Mouse (Mus musculus) c-Kit-positive CD71-positive TER-119-positive erythroid progenitor cells, embryonic 14.5 days (primary cell): Measurements from ENCODE around the gene Rnf44.

Experiments used
- DNase-seq: peaks from one replicate; pipeline ENCODE4 v3.0.0-alpha.2; 2013; ENCODE audit warnings: low spot score

Gene Rnf44

DNA sequence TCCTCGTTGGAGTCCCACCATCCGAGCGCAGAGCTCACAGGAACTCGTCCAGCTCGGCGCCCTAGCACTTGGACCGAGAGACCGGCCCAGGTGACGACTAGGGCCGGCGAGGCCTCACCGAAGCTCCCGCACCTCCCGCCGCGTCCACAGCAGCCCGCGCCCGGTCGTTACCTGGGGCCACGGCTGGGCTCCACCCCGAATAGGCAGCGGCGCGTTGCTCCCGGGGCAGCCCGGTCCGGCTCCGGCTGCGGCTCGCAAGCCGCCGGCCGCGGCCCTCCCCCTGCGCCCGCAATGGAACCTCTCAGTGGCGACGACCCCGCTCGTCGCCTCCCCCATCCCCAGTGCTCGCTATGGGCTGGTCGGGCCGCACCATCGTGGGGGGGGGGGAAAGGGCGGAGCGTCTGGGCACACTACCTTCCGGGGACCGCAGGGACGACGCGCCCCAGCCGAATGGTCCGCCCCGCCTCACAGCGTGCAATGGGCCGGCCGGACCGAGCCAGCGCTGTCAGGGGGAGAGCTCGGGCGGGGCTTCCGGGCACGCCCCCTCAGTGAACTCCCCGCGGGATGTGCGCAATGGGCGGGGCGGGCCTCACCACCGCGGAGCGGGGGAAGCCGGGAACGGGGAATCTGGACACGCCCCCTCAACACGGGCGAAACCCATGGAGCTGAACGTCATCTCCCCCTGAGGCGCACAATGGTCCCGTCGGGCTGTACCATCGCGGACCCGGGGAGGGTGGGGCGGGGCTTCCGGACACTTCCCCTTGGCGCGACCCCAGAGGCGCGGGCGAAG, at the start of gene Rnf44:
Gene Rnf44 (minus strand): TSS at position 350 of the 790 bp plus-strand sequence.
- peak; percentile 98 for DNase-seq

DNA sequence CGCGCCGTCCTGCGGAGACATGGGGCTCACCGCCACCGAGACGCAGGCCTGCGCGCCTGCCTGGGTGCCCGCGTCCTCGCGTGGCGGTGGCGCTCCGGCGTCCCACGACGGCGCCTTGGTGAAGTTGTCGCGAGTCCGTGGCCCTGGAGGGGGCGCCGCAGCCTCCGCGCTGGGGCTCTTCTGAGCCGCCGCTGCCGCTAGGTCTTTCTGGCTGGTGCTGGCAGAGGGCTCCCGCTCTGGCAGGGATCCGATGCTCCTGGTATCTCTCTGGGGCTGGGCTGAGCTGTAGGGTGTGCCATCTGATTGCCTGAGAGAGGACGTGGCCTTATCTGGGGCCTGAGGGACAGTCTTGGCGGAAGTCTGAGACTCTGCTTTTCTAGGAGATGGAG, 44.5 kb upstream of the Rnf44 start:
- no peak for DNase-seq

DNA sequence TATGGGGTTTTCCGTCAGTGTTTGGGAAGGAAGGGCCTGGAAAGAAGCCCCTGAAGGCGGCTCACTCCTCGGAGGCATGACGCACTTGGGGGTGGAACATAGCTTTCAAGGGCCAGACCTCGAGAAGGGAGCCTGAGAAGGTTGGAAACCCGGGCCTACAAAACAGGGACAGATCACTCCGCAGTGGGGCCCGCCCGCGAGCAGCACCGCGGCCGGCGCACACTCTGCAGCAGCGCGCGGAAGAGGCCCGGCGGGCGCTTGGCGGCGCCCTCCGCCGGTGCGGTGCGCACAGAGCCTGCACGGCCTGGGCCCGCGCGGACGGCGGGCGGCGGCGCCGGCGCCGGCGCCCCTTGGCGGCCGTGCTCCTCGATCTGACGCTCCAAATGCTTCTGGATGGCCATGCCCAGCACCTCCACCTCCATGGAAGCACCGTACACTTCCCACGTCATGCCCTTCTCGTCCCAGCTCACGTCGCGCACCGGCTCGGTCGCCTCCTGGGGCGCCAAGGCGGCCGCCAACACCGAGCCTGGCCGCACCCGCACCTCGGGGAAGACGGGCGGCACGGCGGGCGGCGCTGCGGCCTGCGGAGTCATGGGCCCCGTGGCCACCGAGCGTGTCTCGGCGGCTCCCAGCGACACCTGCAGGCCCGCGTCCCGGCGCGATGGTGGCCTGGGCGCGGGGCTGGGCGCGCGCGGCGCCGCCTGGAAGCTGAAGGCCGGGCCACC, 43.9 kb upstream of the Rnf44 start:
- no peak for DNase-seq

DNA sequence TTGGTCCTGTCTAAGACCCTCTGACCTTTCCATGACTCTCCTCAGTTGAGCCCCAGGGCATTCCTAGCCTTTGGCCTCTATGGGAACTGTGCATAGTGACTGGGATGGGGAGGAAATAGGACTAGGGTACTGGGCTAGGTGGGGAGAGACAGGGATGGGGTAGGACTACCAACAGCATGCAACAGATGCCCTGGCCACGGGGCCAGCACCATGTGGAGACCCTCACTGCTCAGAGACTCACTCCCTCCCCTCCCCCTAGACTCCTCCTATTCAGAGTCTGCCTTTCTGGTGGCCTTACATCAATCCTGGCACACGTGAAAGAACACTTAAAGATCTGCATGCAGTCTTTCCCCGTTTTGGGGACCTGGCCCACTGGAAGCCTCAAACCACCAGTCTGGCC, 43.2 kb upstream of the Rnf44 start:
- DNase-seq = no peak

DNA sequence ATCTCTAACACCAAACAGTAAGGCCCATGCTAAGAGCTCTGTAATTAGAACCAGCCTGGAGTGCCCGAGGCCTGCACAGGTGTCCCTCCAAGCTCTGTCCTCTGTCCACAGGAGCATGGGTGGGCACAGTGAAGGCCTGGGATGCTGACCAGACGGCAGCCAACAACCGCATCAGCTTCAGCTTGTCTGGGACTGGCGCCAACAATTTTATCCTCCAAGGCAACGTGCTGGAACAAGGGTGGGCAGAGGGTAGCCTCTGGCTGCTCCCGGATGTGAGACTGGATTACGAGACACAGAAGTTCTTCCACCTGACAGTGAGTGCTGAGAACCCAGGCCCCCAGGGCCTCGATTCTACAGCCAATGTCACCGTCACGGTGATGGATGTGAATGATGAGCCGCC, 32.4 kb upstream of the Rnf44 start:
- no peak for DNase-seq

DNA sequence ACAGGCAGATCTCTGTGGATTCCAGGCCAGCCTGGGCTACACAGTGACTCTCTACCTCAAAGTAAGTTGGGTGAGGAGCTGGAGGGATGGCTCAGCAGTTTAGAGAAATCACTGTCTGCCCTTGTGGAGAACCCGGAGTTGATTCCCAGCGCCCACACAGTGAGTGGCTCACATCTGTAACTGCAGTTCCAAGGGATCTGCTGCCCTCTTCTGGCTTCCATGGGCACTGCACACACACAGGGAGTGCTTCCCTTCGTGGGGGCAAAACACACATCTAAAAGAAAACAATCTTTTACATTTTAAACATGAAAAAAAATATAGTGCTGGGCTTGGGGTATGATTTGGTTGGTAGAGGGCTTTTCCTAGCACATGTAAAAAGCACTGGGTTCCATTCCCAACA, 29.4 kb upstream of the Rnf44 start:
- no peak for DNase-seq

DNA sequence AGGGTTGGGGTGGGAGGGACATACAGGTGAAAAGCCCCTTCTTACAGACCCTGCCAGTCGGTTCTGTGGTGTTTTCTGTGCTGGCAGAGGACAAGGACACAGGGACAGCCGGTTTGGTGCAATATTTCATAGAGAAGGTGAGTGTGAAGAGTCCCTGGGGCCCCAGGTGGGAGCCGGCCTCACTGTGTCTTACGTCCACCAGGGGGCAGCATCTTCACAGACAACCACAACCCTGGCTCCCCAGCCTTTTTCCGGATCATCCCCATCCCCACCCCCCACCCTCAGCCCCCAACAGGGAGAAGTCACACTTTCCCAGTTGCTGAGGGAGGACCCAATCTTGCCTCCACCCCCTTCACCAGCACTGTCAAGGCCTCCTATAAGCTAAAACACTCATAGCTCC, 23.2 kb upstream of the Rnf44 start:
- peak; percentile 41 for DNase-seq

DNA sequence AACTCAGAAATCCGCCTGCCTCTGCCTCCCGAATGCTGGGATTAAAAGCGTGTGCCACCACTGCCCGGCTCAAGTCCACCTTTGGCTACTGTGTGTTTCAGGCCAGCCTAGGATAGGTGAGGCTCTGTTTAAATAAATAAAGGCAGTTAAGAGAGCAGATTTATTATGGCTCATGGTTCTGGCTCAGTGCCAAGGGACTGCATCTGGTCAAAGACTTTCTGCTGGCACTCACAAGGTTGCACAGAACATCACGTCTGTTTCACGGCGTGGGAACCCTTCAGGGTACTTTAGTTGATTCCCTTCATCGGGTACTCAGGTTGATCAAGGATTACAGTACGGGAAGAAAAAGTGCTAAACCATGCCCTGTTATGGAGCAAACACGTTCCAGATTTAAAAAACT, 21.3 kb upstream of the Rnf44 start:
- no peak for DNase-seq

DNA sequence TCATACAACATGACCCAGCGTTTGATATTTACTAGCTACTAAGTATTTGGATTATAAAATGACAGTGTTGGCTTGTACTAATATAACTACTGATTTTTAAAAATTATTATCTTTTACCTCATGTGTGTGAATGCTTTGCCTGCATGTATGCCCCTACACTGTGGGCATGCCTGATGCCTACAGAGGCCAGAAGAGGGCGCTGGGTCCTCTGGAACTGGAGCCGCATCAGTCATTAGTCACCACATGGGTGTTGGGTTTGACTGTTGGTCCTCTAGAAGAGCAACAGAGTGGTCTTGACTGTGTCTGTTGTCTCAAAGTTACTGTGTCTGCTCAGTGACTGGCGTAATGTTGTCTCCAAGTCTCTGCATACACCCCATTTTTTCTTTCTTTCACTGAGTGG, 20.7 kb upstream of the Rnf44 start:
- DNase-seq = no peak

DNA sequence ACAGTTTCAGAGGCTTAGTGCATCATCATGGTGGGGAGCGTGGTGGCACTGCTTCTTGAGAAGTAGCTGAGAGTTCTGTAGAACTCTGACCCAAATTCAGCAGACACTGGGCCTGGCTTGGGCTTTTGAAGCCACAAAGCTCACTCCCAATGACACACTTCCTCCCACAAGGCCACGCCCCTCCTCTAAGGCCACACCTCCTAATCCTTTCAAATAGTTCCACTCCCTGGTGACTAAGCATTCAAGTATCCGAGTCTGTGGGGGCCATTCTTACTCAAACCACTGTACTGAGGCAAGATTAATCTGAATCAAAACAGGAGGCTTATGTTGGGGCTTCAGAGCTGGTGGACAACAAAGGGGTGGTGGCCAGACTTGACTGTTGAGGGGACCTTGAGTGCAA, 17.2 kb upstream of the Rnf44 start:
- no peak for DNase-seq

DNA sequence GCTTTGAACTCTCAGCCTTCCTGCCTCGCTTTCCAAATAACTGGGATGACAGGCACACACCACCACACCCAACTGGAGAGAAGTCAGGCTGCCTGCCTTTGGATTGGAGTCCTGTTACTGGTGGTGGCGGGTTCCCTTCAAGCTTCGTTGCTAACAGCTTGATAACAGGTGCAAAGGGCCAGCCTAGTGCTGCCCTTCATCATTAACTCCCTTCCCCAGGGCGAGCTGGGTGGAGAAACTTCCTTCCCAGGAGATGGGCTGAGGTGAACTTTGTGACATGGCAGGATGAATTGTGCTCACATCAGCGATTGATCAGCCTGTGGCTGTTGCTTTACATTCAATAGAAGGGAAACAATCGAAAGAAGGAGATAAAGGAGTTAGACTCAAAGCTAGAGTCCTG, 11.2 kb upstream of the Rnf44 start:
- no peak for DNase-seq

DNA sequence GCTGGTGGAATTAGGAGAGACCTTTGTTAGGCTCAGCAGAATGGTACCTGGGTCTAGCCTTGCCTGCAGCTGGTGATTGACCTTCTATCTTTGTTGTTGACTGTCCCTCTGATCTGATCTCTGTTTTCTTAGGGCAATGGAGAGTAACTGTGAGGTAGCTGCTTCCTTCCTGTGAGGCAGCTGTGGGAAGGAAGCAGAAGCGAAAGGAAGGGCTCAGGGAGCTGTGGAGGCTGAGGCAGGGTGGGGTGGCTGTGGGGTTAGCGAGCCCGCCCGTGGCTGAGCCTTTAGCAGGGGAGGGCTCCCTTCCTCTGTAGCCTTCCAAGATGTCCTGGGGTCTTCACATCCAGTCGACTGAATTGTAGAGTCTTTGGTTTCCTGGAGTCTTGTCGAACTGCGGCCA, 8.8 kb upstream of the Rnf44 start:
- DNase-seq = no peak

DNA sequence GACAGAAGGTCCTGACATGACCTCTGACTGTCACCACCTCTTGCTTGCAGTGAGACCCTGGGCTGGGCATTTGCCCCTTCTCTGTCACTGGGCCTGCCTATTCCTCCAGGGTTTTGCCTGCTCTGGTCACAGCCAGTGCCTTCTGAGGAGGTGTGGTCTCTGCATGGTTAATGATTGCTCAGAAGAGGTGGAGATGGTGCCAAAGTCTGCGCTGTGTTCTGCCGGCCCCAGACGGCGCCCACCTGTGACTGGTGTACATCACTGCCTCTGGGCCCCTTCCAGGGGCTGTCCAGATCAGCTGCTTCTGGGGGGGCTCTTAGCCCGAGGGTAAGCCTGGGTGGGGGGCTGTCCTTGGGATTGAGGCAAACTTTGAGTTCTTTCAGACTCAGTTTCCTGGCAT, 7.5 kb upstream of the Rnf44 start, which contains the start of gene Cdhr2:
Gene Cdhr2 (plus strand): TSS at position 219 of the 400 bp plus-strand sequence.
- DNase-seq = no peak

DNA sequence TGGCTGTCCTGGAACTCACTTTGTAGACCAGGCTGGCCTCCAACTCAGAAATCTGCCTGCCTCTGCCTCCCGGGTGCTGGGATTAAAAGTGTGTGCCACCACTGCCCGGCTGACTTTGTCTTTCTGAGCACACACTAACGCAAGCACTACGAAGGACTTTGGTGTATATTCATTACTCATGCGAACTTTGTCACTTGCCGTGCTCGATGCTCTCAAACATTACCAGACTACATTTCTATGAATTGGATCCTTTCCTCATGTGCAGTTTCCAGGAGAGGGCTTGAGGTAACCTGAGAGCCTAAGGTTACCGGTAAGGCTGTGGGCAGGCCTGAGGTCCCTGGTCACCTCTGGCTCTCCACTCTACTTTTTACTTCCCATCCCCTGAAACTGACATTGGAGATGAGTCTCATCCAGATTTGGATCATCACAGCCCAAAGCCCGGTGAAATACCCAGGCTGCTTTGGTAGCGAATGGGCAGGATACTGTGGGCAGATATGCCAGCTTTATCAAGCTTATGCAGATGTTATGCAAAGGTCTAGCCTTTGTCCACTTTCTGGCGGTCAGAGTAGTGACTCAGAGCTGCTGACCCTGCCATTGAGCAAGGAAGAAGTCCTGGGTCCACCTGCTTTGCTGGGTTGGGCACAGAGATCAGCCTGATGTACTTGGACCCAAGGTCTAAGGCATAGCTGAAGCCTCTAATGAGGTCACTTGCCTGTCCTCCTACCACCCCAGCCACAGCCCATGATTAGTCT, 1.9 kb upstream of the Rnf44 start:
- no peak for DNase-seq

DNA sequence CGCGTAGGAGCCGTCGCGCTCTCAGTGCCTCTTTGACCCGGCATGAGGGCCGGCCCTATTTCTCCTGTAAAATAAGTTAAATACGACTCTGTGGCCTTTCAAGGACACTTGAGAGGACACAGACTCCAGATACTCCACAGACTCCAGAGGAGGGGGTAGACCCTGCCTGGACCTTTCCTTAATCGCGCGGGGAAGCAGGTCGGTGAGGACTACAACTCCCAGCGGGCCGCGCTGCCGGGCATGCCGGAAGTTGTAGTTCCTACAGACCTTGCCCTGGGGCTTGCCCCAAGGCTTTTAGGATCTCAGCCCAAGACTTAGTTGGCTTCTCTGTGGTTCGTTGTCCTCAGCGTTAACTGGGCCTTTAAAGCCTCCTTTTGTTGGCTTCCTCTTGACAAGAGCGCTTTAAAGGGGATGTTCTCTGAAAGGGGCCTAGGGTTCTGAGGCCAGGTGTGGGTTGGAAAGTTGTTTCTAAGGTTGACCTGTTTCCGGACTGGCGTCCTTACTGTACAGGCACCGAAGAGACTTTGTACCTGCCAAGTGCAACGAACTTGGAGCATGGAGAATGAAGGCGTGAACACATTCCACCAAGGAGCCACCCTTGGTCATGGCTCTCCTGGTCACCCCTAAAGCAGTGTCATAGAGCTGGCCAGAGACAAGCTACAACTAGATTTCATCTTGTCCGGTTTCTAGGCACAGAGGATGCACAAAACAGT, 797 bp upstream of the Rnf44 start:
- no peak for DNase-seq

DNA sequence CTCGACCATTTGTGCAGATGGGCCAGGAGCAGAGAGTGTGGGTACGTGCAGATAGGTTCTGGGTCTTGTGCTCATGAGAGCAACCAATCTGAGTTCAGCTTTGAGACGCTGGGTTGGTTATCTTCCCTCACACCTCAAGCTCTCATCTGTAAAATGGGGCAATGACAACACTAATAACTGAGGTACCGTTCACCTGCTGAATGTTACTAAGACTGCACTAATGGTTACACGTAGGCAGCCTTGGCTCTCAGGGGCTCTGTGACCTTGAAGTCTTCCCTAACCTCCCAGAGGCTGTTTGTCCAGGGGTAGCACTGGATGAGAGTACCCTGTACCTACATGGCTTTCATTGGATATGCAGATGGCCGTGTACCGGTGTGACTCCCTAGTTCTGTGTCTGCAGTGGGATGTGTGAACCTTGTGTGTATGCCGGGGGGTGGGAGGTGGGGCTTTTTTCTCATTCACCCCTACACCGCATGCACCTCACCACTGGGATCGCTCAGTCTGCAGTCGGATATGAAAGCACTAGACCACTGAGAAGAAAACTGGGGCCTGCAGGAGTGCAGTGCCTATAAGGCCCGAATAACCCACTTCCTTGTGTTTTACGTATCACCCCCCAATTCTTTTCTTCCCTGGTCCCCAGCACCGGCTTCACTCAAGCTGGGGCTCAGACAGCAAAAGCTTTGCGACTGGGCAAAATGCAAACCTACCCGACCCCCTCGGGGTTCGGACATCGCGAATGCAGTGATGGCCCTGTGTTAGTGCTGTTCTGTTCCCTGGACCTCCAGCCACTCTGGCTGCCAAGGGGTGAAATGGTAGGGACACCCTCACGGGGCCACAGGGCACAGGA, 773 bp downstream of the Rnf44 start:
- peak; percentile 29 for DNase-seq

DNA sequence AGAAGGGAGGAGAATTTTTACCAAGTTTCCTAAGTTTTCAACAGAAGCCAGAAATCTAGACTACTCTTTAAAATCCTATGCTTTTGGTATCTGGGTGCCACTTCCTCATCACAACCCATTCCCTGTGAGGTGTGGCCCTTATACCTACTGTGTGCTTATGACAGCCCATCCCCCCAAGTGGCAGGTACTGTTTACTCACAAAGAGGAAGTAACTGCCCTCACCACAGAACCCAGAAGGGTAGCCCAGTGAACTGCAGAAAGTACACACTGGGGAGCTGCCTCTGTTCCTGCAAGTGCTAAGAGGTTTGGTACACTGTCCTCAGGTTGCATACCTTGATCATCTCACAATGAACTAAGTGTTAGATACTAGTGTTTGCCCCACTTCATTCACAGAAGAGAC, 2.0 kb downstream of the Rnf44 start:
- DNase-seq = no peak

DNA sequence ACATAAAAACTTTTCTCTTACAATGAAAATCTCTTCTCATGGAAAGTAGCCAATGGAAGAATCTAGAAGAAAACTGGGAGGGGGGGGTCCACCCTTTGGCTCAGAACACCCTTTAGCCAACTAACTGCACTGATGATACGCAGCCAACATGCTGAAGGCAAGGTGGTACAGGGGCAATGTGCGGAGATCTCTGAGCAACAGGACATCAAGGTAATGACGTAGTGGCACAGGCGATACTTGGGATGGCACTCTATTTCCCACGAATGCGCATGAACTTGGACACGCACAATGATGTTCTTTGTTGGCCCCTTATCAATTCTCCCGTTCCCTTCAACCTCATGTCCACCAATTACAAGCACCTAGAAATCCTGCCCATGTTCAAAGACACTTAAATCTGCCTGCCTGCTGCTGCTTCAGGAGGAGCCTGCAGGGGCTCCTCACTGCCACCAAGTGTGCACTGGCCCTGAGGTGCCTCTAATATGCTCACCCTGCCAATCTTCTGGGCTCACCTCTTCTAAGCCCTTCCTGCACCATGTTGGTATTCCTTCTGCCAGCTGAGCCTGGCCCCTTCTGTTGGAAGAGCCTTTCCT, 3.5 kb downstream of the Rnf44 start:
- no peak for DNase-seq

DNA sequence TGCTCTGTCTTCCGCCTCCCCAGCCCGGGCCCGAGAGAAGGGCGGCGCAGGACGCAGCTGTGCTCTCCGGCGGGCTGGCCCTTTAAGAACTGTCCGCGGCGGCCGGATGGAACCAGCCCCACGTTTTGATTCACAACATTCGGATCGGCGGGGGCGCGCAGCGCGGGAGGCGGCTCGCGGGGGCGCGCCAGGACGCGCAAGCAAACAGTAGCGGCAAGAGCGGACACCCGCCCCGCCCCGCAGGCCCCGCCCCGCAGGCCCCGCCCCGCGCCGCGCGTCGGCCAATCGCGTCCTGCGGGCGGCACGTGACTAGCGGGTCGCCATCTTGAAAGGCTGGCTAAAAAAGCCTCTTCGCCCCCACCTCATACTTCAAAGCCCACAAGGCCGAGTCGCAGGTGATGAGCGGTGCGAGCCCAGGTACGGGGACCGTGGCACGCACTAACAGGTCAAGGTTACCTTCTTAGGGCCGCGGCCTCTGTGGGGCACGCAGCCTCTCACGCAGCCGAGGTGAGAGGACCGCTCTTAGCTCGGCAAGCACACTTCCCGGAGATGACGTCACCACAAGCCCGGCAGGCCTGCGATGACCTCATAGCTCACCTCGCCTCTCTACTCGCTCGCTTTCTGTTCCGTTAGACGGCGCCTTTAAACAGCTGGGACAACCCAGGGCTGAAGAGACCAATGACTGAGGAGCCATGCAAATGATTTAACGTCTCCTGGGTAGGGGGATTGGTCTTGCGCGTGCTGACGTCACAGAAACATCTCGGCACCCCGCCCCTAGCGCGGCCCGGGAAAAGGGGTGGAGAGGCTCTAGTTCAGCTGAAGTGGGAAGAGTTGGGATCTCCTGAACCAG, 5.9 kb downstream of the Rnf44 start:
- peak; percentile 93 for DNase-seq

DNA sequence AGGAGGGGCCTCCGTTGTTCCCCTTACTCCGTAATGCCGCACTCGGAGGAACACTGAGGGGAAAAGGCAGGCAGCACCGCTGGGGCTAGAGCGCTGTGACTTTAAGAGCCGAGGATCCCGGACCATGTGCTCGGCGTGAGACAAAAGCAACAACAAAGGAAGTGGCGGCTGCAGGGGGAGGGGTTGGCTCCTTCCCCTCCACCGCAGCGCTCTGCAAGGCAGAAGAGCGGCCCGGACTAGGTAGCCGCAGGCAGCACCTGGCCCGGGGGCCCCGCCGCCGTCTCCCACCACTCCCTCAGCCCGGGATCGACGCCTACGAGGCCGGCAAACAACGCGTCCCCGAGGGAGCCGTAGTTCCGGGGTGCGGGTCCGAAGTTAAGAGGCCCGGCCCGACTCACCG, 6.6 kb downstream of the Rnf44 start:
- peak; percentile 47 for DNase-seq
